Mouse (Mus musculus) cerebellum, adult 18-20 months (tissue): ENCODE results near the gene Eif3d.
"Not testable (repeated sequence)": the region's sequence is repeated elsewhere in the genome, so short reads cannot be mapped to it uniquely, and the experiment has no call there.

Experiments
- DNase-seq, 2 experiments: peaks; one replicate each; pipeline ENCODE4 v3.0.0; 2021

Gene Eif3d

GRCm38 (mm10) chr15:77970470-77971292, at the start of gene Eif3d:
Gene Eif3d, minus strand, starts transcription at chr15:77970813.
- DNase-seq: peak; percentile 95 to 99

- DNase-seq: peak; percentile 54 to 64
Measured at GRCm38 (mm10) chr15:78014046-78014445, 43.4 kb upstream of the Eif3d start.

GRCm38 (mm10) chr15:78008206-78008605, 37.6 kb upstream of the Eif3d start:
- DNase-seq: not testable (repeated sequence)

- peak; percentile 53 to 62 for DNase-seq
Measured at GRCm38 (mm10) chr15:78003929-78004328, 33.3 kb upstream of the Eif3d start.

GRCm38 (mm10) chr15:78001400-78001799, 30.8 kb upstream of the Eif3d start:
- DNase-seq: no peak

- no peak for DNase-seq
Measured at GRCm38 (mm10) chr15:77988541-77988940, 17.9 kb upstream of the Eif3d start.

GRCm38 (mm10) chr15:77983391-77983790, 12.8 kb upstream of the Eif3d start:
- DNase-seq: no peak

- DNase-seq: peak; percentile 83 to 93
Measured at GRCm38 (mm10) chr15:77982195-77982939, 11.8 kb upstream of the Eif3d start.

- no peak for DNase-seq
Measured at GRCm38 (mm10) chr15:77981181-77981680, 10.6 kb upstream of the Eif3d start.

- DNase-seq: no peak
Measured at GRCm38 (mm10) chr15:77979427-77979865, 8.8 kb upstream of the Eif3d start.

GRCm38 (mm10) chr15:77977663-77978062, 7.0 kb upstream of the Eif3d start:
- DNase-seq: no peak

GRCm38 (mm10) chr15:77974165-77974841, 3.7 kb upstream of the Eif3d start:
- DNase-seq: no peak

GRCm38 (mm10) chr15:77969940-77970469, 608 bp downstream of the Eif3d start:
- DNase-seq: no peak

GRCm38 (mm10) chr15:77965117-77965528, 5.5 kb downstream of the Eif3d start:
- DNase-seq: no peak

- DNase-seq: no peak
Measured at GRCm38 (mm10) chr15:77962447-77962846, 8.2 kb downstream of the Eif3d start.

- DNase-seq: no peak
Measured at GRCm38 (mm10) chr15:77960693-77961092, 9.9 kb downstream of the Eif3d start.

GRCm38 (mm10) chr15:77958071-77958470, 12.5 kb downstream of the Eif3d start:
- no peak for DNase-seq

GRCm38 (mm10) chr15:77957625-77958024, 13.0 kb downstream of the Eif3d start:
- DNase-seq: no peak

GRCm38 (mm10) chr15:77956404-77956901, 14.2 kb downstream of the Eif3d start, which contains the start of gene Foxred2:
Gene Foxred2, minus strand, starts transcription at chr15:77956722.
- peak; percentile 91 to 93 for DNase-seq

- peak; percentile 51 to 63 for DNase-seq
Measured at GRCm38 (mm10) chr15:77955440-77956403, 14.9 kb downstream of the Eif3d start.

- no peak for DNase-seq
Measured at GRCm38 (mm10) chr15:77954362-77954761, 16.3 kb downstream of the Eif3d start.
